Mouse (Mus musculus) urinary bladder, postnatal 25 days (tissue): ENCODE data around the gene Slc39a11.

Experiments used
- DNase-seq: peaks from one replicate; pipeline ENCODE4 v3.0.0; 2022; ENCODE audit warnings: low spot score

Slc39a11 gene

GRCm38 (mm10) chr11:113400868-113401267 is 249.0 kb downstream of the Slc39a11 start:
- DNase-seq: no peak

DNA sequence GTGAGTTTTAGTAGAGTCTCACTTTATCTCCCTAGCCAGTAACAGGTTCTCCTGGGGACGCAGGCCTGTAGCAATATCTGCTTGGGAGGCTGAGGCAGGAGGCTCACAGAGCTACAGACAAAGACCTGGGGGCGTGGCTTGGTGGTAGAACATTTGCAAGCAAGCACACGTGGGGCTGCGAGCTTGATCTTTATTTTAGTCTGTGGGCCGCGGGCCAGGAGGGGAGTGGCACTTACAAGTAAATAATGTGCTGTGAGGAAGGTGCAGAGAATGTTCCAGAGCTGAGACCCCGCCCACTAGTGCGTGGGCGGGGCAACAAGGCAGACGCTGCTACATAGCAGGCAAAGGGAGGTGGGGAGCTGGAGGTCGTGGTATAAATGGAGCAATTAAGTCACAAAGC is 250.3 kb downstream of the Slc39a11 start:
- DNase-seq: no peak

- DNase-seq: no peak
These were observed 252.5 kb downstream of the Slc39a11 start for GRCm38 (mm10) chr11:113397394-113397793.

GRCm38 (mm10) chr11:113393366-113394150 is 256.3 kb downstream of the Slc39a11 start:
- DNase-seq: no peak

- no peak for DNase-seq
These were observed 258.2 kb downstream of the Slc39a11 start for GRCm38 (mm10) chr11:113391664-113392063.

- no peak for DNase-seq
These were observed 260.2 kb downstream of the Slc39a11 start for GRCm38 (mm10) chr11:113389637-113390036.

GRCm38 (mm10) chr11:113382674-113383571 is 267.0 kb downstream of the Slc39a11 start:
- no peak for DNase-seq

GRCm38 (mm10) chr11:113381550-113381949 is 268.3 kb downstream of the Slc39a11 start:
- no peak for DNase-seq

DNA sequence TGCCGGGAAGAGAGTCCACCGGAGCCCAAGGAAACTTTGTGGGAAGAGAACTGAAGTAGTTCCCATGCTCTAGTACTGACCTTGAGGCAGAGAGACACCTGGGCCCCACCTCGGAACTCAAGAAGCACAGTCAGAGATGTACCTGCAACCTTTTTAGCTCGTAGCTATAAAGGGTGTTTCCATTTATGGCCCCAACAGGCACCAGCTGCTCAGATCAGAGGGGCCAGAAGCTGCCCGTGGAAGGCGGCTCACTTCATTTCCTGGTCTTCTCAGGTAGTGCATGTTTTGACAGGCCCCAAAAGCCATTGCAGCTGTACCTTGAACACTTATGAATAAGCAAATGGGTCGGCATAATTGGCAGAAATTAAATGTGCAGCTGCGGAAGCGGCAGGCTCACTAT is 271.0 kb downstream of the Slc39a11 start:
- DNase-seq: no peak

DNA sequence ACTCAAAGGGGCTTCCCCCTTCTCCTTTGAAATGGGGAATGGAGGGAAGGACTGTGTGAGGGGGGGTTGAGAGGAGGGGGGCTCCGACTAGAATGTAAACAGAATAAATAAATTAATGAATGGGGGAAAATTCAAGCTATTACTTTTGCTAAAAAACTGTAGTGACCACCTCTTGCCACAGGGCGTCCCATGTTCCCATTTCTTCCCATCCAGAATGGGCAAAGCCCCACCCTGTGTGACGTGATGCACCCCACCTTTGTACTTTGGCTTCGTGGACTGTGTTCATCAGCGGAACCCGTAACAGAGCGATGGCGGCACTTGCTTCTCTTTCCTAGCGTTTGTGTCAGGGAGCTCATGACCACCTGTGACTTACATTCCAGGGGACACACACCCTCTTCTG is 273.8 kb downstream of the Slc39a11 start:
- DNase-seq: no peak

DNA sequence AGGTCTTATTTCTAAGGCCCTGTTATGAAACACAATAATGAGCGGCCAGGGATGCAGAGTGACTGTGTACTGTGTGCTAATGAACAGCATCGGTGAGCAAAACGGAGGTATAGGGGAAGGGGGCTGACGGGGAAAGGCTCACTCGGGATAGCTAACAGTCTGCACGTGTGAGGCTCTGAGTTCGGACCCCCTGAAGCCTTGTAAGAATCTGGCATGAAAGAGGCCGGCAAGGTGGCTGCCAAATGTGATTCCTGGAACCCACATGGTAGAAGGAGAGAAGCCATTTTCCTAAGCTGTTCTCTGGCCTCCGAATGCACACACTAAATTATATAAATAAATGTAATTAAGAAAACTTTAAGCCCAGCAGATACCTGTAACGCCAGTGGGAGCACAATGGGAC is 276.0 kb downstream of the Slc39a11 start:
- DNase-seq: no peak

DNA sequence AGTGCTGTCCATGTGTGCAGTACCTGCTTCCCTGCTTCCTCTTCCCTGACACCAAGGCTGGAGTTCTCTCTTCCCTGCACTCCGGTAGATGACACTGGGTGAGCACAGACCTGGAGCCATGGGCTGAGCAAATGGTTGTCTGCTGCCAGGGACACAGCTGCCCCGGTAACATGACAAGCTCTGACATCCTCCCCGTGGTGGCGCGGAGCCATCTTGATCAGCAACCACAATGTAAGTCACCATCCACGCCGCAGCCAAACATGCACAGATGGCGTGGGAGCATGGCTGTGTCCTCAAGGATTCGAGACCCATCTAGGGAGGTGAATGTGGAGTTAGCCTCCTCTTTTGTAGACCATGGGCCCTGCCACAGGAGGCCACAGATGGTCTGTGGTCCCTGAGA is 276.5 kb downstream of the Slc39a11 start:
- no peak for DNase-seq

- no peak for DNase-seq
These were observed 281.8 kb downstream of the Slc39a11 start for GRCm38 (mm10) chr11:113368046-113368445.

- DNase-seq: no peak
These were observed 283.4 kb downstream of the Slc39a11 start for GRCm38 (mm10) chr11:113366257-113367030.

GRCm38 (mm10) chr11:113363739-113364138 is 286.1 kb downstream of the Slc39a11 start:
- no peak for DNase-seq

- DNase-seq: no peak
These were observed 287.3 kb downstream of the Slc39a11 start for GRCm38 (mm10) chr11:113362617-113363016.

GRCm38 (mm10) chr11:113360049-113360835 is 289.6 kb downstream of the Slc39a11 start:
- DNase-seq: no peak

- DNase-seq: no peak
These were observed 293.9 kb downstream of the Slc39a11 start for GRCm38 (mm10) chr11:113355932-113356331.

GRCm38 (mm10) chr11:113352085-113352815 is 297.6 kb downstream of the Slc39a11 start:
- no peak for DNase-seq

DNA sequence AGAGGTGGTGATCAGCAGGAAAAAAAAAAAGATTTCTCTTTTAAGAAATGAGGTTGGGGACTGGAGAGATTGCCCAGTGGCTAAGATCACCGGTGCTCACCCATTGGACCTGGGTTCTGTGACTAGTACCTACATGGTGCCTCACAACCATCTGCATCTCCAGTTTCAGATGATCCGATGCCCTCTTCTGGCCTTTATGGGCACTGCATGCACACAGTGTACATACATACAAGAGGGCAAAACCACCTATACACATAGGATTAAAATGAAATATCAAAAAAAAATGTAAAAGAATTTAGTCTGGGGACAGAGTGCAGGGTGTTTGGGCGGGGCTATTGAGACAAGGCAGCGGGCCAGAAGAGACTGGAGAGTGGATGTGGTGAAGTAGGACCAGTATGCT is 299.3 kb downstream of the Slc39a11 start:
- DNase-seq: no peak
